Mouse (Mus musculus): Measurements from ENCODE around the gene Cox4i2.

- peak; percentile 66 for TF ChIP-seq CTCF (IDR thresholded peaks at IDR 0.05; ENCODE audit: low read depth)
- no peak for TF ChIP-seq EP300 (IDR thresholded peaks at IDR 0.05; ENCODE audit: low read depth)
Observed at GRCm38 (mm10) chr2:152742435-152742834, 11.5 kb upstream of the Cox4i2 start.
